Mouse (Mus musculus) embryonic facial prominence, embryonic 14.5 days (tissue): ENCODE measurements around the gene Gpbp1. TPM values are rescaled to one million over a fixed set of nuclear protein-coding genes. Genes with fewer than 3 reads are reported as not detected.

Experiments
- ATAC-seq: fragments of 200-750 bp; cut with Nextera tagmentation; 2 replicates; pipeline ENCODE4 v1.8.0; 2017; ENCODE audit warnings: low read depth, moderate number of reproducible peaks, moderate TSS enrichment
- DNase-seq: peaks from one replicate; pipeline ENCODE4 v3.0.0-alpha.2; 2015; ENCODE audit warnings: low spot score
- H3K27ac ChIP-seq: fragments of 300-500 bp; sonication (generic); replicated peaks from 2 replicates; pipeline ENCODE4 v1.5.1; 2014; ENCODE audit warnings: low read depth, mild to moderate bottlenecking, low read length, moderate library complexity
- H3K27me3 ChIP-seq: fragments of 300-500 bp; sonication (generic); replicated peaks from 2 replicates; pipeline ENCODE4 v1.6.1; 2014; ENCODE audit warnings: low read length; ENCODE audit not compliant: control insufficient read depth, insufficient read depth
- H3K36me3 ChIP-seq: fragments of 300-500 bp; sonication (generic); 2 replicates; pipeline ENCODE4 v1.6.1; 2014; ENCODE audit warnings: low read length, mixed read lengths; ENCODE audit not compliant: control insufficient read depth, insufficient read depth
- H3K4me1 ChIP-seq: fragments of 300-500 bp; sonication (generic); 2 replicates; pipeline ENCODE4 v1.6.1; 2014; ENCODE audit warnings: antibody characterized with exemption, low read length; ENCODE audit not compliant: control insufficient read depth, insufficient read depth
- H3K4me2 ChIP-seq: fragments of 300-500 bp; sonication (generic); 2 replicates; pipeline ENCODE4 v1.6.1; 2014; ENCODE audit warnings: low read depth, mild to moderate bottlenecking, low read length, moderate library complexity, mixed read lengths
- H3K4me3 ChIP-seq: fragments of 300-500 bp; sonication (generic); 2 replicates; pipeline ENCODE4 v1.5.1; 2014; ENCODE audit warnings: low read depth, mild to moderate bottlenecking, low read length
- H3K9ac ChIP-seq: fragments of 300-500 bp; sonication (generic); 2 replicates; pipeline ENCODE4 v1.6.1; 2014; ENCODE audit warnings: low read depth, mild to moderate bottlenecking, low read length, moderate library complexity, mixed read lengths
- H3K9me3 ChIP-seq: fragments of 300-500 bp; sonication (generic); 2 replicates; pipeline ENCODE4 v1.6.1; 2016; ENCODE audit warnings: low read length; ENCODE audit not compliant: control insufficient read depth
- WGBS: fragments of 180-500 bp; shearing (Covaris S2); extraction: QIAGEN DNeasy Blood & Tissue Kit; methylation state at CpG from one replicate; pipeline ENCODE4 v1.1.7; 2014; 5-methylcytosine and 5-hydroxymethylcytosine counted together
- polyA plus RNA-seq: library from polyadenylated mRNA; unstranded; fragments of >200 nt; fragmentation: Nextera tagmentation; extraction: Ambion mirVana; gene quantifications from 2 replicates; pipeline ENCODE4 v1.2.1, GENCODE M21; 2014

Gene Gpbp1
- polyA plus RNA-seq, 1 experiment from 2014 or later = 90.0 TPM

DNA sequence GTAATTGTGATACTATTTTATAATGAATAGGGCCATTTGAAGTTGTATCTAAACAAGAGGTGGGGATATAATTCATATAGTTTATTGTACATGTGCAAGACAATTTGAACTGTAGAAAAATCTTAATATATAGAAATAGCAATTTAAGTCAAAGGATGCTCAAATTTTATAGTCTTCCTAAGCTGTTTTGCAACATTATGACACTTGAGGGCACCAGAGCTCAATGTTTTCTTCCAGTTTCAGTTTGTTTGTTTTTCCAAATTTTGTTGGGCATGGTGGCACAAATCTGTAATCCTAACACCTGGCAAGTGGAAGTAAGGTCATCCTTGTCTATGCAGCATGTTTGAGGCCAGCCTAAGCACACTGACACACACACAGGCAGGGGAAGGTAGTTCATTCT, 68.6 kb downstream of the Gpbp1 start:
- Histone ChIP-seq H3K27ac (no peak overlapping the region), H3K4me1 (no peaks in the 10 kb centered on the region), H3K4me3 (no peak overlapping the region), H3K9ac (no peak overlapping the region), H3K36me3 (peaks cover 15% of the 10 kb centered on the region), H3K4me2 (no peak overlapping the region), H3K9me3 (no peaks in the 10 kb centered on the region), H3K27me3 (no peaks in the 10 kb centered on the region)
- DNase-seq = no peak
- ATAC-seq = no peak

DNA sequence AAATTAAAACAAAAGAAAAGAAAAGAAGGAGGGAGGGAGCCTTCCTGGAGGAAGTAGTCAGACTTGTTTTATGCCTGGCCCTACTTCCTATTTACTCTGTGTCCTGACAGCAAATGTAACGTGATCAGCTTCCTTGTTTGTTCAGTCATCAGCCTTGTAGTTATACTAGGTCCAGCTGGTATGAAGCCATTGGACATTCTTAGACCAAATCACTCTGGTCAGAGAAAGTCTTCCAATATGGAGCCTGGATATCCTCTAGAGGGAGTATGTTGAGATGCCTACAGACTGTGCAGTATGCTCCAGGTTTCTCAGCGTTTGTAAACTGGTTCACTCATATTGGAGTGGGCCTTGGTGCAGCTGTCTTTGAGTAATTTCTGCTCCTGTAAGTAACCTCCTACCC, 71.8 kb downstream of the Gpbp1 start:
- no peaks in the 10 kb centered on the region for H3K4me1 ChIP-seq
- H3K27me3 ChIP-seq = no peaks in the 10 kb centered on the region
- no peak for ATAC-seq
- H3K27ac ChIP-seq = no peak overlapping the region
- no peak overlapping the region for H3K4me3 ChIP-seq
- no peaks in the 10 kb centered on the region for H3K9me3 ChIP-seq
- no peak overlapping the region for H3K4me2 ChIP-seq
- DNase-seq = no peak
- H3K36me3 ChIP-seq = 0 out of 2 replicates have a peak, but pooled peaks cover 3% of the 10 kb centered on the region
- 57% methylated on average over 2 of the region's 2 CpGs for WGBS
- H3K9ac ChIP-seq = no peak overlapping the region

DNA sequence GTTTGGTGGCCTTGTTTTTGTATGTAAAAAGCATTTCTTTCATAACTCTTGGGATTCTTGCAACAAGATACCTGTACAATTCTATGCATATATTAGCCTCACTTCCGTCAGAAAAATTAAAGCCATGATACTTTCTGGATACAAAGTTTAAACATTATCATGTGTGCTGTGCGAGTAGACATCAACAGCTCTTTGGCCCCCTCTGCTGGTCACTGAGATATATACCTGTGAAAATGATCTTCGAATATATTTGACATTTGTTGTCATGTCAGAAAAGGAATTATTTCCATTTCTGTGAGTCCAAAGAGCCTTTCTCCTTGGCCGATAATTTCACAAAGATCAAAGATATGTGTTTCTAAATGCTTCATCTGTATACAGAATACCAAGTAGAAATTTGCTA, 76.8 kb downstream of the Gpbp1 start:
- DNase-seq = peak; percentile 68
- 31% methylated on average over 4 of the region's 4 CpGs for WGBS
- H3K4me2 ChIP-seq = no peak overlapping the region

DNA sequence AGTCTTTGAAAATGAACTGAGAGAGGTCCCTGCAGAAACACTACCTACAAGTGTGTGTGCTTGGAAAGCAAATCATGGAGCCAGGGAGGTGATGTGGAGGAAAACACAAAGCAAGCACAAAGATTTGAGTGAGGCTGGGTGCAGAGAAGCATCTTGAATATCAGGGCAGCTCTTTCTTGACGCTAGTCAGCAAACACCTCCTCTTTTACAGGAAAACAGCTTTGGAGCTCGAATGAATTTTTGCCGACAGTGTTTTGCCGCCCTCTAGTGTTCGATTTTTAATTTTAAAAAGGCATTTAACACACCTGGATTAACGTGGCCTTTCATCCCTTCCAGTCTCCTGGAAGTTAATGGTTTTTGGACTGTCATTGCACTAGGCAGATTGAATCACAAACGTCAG, 79.1 kb downstream of the Gpbp1 start:
- Histone ChIP-seq H3K4me1 (peaks cover 10% of the 10 kb centered on the region; the same call in 1 of the 2 replicates), H3K4me2 (no peak overlapping the region), H3K36me3 (no peaks in the 10 kb centered on the region), H3K27ac (no peak overlapping the region), H3K9me3 (no peaks in the 10 kb centered on the region), H3K4me3 (no peak overlapping the region), H3K27me3 (no peaks in the 10 kb centered on the region), H3K9ac (no peak overlapping the region)
- peak; percentile 76 for DNase-seq
- ATAC-seq = no peak
- 3% methylated on average over 7 of the region's 7 CpGs for WGBS

More for the DNA sequence above, 76.8 kb downstream of the Gpbp1 start:
- Histone ChIP-seq H3K4me1 (no peaks in the 10 kb centered on the region), H3K9me3 (no peaks in the 10 kb centered on the region), H3K27ac (no peak overlapping the region), H3K4me3 (no peak overlapping the region), H3K36me3 (no peaks in the 10 kb centered on the region), H3K27me3 (no peaks in the 10 kb centered on the region), H3K9ac (no peak overlapping the region)
- no peak for ATAC-seq

DNA sequence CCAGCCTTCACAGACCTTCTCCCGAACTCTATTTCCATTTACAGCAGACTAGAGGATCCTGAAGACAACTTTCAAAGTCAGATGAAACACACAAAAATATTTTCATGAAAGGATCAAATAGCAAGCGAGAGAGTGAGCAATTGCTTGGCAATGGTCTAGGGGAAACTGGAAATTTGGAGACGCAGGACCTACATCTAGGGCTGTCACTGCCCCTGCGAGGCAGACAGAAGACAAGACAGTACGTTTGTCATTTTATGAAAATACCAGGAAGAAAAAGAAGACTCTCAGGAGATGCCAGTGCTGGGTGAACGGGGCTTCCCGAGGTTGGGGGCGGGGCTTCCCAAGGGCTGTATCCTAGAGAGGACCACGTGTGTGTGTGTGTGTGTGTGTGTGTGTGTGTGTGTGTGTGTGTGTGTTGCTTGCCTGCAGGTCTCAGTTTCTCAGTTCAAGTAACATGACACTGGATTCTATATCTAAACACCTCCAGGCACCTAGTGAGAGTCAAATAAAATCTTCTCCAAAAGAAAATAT, 83.0 kb downstream of the Gpbp1 start:
- no peaks in the 10 kb centered on the region for H3K36me3 ChIP-seq
- no peaks in the 10 kb centered on the region for H3K27me3 ChIP-seq
- H3K4me1 ChIP-seq = peaks cover 10% of the 10 kb centered on the region; the same call in 1 of the 2 replicates
- H3K9ac ChIP-seq = no peak overlapping the region
- DNase-seq (peak; percentile 30), ATAC-seq (peak; percentile 27; the same call in 1 of the 2 replicates)
- H3K4me3 ChIP-seq = no peak overlapping the region
- H3K27ac ChIP-seq = peak overlapping the region; percentile 63
- no peaks in the 10 kb centered on the region for H3K9me3 ChIP-seq
- H3K4me2 ChIP-seq = no peak overlapping the region
- 27% methylated on average over 8 of the region's 9 CpGs for WGBS

DNA sequence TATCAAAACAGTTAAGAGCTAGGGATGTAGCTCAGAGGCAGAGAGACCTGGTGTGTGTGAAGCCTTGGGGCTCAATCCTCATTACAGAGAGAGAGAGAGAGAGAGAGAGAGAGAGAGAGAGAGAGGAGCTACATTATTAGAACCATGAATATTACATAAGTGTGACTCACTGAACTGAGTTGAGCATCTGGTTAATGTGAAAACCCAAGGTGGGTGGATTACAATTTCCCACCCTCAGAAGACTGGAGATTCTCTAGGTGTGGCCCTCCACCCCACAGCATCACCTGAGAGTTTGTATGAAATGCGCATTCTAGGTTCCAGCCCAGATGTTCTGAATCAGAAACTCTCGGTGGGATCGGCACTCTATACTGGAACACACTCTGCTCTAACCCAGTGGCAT, 84.0 kb downstream of the Gpbp1 start:
- no peaks in the 10 kb centered on the region for H3K27me3 ChIP-seq
- peak overlapping the region; percentile 63 for H3K27ac ChIP-seq
- peaks cover 10% of the 10 kb centered on the region; the same call in 1 of the 2 replicates for H3K4me1 ChIP-seq
- H3K9ac ChIP-seq = no peak overlapping the region
- DNase-seq (no peak), ATAC-seq (no peak)
- H3K4me2 ChIP-seq = no peak overlapping the region
- H3K36me3 ChIP-seq = no peaks in the 10 kb centered on the region
- 68% methylated on average over 3 of the region's 3 CpGs for WGBS
- H3K4me3 ChIP-seq = no peak overlapping the region
- H3K9me3 ChIP-seq = no peaks in the 10 kb centered on the region

DNA sequence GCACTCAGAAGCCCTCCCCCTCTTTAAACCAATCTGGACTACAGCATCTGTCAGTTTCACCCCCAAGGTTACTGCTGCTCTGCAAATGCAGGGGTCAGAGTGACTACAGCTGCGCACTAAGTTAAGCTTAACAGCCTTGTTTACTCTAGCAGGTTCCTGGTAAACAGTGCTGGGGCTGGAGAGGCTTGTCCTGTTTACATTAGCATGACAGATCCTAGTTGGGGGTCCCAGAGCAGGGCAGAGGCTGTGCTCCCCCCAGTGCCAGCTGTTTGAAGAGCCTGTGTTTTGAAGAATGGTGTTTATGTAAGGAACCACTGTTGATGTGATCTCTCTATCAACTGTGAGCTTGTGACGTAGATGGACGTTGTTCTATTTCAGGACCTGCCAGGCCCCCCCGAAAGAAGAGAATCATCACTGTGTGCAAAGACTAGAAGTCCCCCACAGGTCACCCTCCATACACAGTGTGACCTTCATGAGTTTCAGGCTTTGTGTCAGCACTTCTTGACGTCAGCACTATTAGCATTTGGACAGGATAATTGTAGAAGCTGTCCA, 92.2 kb downstream of the Gpbp1 start:
- Histone ChIP-seq H3K27me3 (no peaks in the 10 kb centered on the region), H3K27ac (no peak overlapping the region), H3K36me3 (no peaks in the 10 kb centered on the region), H3K4me2 (no peak overlapping the region), H3K9me3 (no peaks in the 10 kb centered on the region), H3K4me1 (no peaks in the 10 kb centered on the region), H3K9ac (no peak overlapping the region), H3K4me3 (no peak overlapping the region)
- ATAC-seq (no peak), DNase-seq (peak; percentile 12)
- 29% methylated on average over 5 of the region's 5 CpGs for WGBS

DNA sequence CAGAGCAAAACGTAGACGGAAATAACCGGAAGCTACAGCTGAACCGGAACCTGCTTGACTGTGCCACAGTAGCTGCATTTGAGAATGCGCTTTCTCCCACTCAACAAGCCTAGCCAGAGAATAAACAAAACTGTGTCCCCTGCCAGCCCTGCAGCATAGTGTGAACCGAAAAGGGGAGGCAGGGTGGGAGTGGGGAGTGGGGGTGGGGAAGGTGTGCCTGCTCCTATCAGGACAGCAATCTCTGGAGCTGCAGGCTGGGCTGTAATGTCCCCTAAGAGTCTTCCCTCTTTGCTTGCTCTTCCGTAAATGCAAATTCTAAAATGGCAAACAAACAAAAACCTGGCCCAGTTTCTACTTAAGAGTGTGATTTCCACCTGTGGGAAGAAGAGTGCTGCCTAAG, 92.8 kb downstream of the Gpbp1 start:
- Histone ChIP-seq H3K27me3 (no peaks in the 10 kb centered on the region), H3K4me2 (no peak overlapping the region)

DNA sequence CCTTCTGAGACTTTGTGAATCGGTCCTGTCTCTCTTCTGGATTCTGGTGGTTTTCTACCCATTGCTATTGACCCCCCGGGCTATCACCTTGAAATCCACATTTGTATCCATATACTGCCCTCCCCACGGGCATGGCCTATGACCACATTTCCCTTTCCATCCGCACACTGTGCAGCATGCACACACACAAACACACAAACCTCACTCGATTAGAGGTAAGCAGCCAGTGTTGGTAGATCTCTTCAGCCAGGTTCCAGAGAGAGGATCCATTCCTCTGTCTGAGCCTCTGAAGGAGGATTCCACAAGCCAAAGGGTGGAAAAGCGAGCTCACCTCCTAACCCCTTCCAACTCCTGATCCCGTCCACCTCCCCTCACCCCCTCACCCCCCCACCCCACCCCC, 94.4 kb downstream of the Gpbp1 start:
- no peak overlapping the region for H3K9ac ChIP-seq
- no peak overlapping the region for H3K4me2 ChIP-seq
- WGBS = 82% methylated on average over 7 of the region's 7 CpGs
- no peak overlapping the region for H3K27ac ChIP-seq
- H3K27me3 ChIP-seq = no peaks in the 10 kb centered on the region
- no peaks in the 10 kb centered on the region for H3K9me3 ChIP-seq
- no peaks in the 10 kb centered on the region for H3K36me3 ChIP-seq
- DNase-seq (no peak), ATAC-seq (no peak)
- no peak overlapping the region for H3K4me3 ChIP-seq
- no peaks in the 10 kb centered on the region for H3K4me1 ChIP-seq

More for the DNA sequence above, 92.8 kb downstream of the Gpbp1 start:
- Histone ChIP-seq H3K9ac (no peak overlapping the region), H3K36me3 (no peaks in the 10 kb centered on the region), H3K4me1 (no peaks in the 10 kb centered on the region), H3K9me3 (no peaks in the 10 kb centered on the region), H3K27ac (no peak overlapping the region), H3K4me3 (no peak overlapping the region)
- WGBS = 40% methylated on average over 7 of the region's 7 CpGs
- ATAC-seq (no peak), DNase-seq (no peak)
